Mouse (Mus musculus) spleen, adult 12 weeks (tissue): ENCODE measurements at regions not wholly inside any gene's neighbourhood (a gene's known extent, or its start where the extent isn't known, plus 50 kb on each side); places are given as distances from the start of the nearest gene placed in this dataset.
"Not testable (repeated sequence)": the region's sequence is repeated elsewhere in the genome, so short reads cannot be mapped to it uniquely, and the experiment has no call there.

Experiments
- DNase-seq: peaks from one replicate; pipeline ENCODE4 v3.0.0; 2022; ENCODE audit warnings: low spot score

DNA sequence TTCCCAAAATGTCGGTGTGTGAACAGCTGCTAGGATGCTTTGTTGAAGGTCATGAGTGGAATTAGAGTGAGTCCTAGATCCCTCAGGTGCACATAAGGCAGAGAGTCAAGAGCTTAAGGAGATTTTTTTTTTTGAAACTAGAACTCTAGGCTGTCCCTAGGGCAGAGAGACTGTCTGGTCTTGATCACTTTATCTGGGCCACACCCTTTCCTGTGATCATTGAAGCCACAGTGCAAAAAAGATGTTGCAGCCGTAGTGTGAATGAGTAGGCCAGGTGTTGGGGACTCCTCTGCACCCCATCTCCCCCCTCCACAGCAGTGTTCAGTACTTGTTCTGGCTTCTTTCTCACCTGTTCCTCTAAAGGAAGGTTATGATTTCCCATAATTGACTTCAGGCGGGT, 153.9 kb downstream of the Katnal1 start:
- DNase-seq = no peak

DNA sequence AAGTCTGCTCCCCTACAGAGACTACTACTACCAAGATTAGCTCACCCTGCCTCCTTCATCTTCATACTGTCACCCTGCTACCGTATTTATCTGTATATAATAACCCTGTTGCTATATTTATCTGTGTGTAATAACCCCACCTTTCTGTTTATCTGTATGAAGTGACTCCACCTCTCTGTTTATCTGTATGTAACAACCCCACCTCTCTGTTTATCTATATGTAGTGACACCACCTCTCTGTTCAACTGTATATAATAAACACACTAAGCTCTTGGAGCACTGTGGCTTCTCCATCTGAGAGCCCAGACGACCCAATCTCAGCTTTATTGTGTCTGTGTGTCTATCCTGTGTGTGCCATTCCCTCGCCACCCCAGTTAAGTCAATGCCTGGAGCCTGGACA, 154.7 kb downstream of the Katnal1 start:
- DNase-seq = no peak

DNA sequence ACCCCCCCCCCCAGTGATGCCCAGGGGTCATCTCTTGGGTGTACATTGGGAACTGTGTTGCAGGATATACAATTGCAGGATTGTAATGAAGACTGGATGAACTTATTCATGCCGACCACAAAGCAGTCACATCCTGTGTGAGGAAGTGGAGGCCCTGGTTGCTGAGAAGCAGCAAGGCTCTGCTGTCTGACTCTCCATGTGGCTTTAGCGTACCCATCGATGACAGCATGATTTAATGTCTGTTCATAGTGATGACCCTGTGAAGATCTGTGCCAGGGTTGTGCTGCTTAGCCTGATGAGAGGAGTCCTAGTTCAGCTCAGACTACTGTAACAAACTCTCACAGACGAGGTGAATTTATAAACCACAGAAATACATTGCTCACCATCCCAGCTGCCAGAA, 159.7 kb downstream of the Katnal1 start:
- DNase-seq = no peak

DNA sequence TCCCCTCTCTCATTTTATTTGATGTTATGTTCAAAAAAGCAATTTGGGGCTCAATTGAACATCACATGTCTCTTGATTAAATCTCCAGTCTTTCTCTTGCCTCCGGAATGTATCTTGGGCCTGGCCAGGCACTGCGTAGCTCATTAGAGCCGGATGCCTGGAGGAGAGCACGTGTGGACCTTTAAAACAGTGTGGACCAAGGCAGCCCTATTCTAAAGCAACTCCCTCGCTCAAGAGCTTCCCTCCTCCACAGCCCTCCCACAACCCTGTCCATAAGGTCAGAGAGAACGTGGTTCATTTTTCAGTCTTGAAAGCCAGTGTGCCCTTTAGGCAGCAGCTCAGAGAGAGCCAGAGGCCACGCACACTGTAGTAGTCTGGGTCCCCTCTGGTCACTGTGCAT, 160.8 kb downstream of the Katnal1 start:
- no peak for DNase-seq

DNA sequence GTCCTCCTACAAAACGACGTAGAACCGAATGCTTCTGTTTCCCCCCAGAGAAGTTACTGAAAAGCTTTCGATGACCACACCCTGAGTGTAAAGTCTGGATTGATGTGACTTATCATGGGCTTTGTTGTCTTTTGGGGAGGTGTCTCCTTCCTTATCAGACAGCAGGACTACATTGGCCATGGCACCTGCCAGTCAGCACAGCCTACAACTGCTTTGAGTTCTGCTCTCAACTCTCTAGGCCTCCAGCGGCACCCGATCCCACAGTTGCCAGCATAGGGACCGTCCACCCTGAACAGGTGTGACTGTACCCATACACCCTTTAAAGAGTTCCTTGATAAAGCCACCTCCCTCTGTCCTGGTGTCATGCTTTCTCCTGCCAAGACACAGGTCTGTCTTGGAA, 163.1 kb downstream of the Katnal1 start:
- DNase-seq = no peak

DNA sequence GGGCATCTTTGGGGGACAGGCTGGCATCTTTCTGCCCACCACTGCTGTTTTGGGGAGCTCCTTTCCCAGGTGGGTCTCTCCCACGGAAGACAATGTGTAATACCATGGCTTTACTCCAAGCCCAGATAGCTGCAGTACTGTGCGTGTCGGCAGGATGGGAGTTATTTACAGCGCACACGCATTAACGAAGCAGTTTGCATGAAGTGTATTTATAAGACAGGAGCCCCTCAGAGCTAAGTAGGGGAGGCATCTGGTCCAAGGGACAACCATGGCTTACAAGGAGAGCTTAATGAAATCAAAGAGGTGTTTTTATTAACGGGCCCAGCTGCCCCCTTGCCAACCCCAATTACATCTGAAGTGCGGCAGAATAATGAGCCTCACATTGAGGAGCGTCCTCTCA, 169.0 kb downstream of the Katnal1 start:
- no peak for DNase-seq

DNA sequence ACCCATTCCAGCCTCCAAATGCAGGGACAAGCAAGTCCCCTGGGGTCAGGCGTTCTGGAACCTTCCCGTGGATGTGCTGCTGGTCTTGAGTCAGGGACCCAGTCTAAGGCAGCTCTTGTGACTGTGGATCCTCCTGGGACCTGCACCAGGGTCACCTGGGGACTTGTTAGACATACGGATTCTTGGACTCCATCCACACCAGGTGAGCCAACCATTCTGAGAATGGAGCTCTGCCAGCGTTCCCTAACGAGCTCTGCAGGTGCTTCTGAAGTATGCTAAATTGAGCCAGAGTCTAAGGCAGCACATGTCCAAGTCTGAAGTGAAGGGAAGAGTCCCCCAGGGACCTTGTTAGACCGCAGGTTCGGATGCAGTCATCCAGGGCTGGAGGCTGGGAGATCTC, 170.3 kb downstream of the Katnal1 start:
- DNase-seq = no peak

DNA sequence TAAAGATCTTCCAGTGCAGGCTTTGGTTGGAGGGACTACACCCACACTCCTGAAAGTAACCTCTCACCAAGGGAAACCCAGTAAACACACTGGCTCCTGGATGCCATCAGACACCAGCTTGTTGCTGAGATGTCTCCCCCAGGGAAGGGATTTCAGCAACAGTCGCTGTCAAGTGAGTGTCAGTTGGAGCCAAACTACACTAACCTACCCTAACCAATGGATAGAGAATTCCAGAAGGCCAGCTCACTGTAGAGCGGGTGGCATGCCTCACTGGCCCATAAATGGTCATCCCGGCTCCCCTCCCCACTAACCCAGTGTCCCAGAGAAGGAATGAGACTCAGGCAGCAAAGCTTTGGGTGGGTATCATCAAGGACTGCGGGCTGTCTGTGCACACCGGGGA, 171.4 kb downstream of the Katnal1 start:
- no peak for DNase-seq

DNA sequence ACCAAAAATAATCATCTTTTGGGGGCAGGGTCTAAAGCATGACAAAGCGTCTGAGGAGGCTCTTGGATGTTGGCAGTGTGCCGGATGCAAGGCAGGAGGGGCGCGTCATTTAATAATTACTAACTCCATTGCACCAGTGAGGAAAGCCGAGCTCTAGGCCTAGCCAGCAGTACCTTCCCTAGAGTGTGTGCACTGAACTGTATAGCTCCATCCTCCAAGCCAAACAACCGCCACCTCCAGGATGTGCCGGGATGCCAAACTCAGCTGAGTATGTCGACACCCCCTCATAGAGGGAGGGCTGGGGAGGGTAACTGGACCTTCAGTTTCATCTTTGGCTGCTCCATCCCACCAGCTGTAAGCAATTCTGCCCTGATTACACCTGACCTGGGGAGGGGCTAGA, 171.9 kb downstream of the Katnal1 start:
- no peak for DNase-seq

DNA sequence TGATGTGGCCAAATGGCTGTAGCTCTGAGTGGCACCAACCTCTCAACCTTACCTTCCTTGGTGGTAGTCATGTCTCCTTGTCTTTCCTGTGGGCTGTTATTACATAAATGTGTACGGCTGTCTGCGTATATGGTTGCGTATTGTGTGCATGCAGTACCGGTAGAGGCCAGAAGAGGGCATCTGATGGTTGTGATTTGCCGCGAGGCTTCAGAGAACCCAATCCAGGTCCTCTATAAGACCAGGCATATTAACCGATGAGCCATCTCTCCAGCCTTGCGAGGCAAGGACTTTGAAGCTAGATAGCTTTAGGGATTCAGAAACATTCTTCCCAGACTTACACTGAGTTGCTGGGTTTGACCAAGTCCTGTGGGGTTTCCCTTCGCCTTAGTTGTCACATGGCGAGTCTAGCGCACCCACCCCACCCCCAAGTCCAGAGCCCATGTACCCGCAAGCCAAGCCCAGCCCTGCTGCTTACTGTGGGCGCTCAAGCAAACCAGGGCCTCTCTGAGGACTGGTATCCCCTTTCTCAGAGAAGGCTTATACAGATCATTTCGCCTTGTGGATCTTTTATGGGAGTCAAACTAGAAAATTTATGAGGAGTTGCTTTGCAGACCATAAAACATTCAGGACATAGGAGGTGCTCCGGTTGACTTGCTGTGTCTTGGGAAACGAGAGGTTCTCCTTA, 172.7 kb downstream of the Katnal1 start:
- DNase-seq = no peak

DNA sequence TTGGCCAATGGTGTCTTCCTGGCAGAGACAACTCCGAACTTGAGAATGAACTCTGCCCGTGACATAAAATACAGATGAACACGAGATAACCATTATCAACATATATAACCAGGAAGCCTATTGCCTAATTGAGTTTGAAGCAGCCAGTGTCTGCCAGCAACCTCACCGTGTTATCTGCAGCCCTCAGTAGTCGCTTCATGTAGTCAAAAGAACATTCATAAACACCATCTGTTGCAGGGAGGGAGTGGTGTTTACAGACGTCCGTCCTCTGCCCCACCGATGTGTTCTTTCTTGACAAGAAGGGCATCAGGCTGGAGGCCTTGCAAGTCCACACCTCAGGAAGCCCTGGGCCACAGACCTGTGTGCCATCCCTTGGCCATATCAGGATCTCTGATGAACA, 173.3 kb downstream of the Katnal1 start:
- DNase-seq = no peak

DNA sequence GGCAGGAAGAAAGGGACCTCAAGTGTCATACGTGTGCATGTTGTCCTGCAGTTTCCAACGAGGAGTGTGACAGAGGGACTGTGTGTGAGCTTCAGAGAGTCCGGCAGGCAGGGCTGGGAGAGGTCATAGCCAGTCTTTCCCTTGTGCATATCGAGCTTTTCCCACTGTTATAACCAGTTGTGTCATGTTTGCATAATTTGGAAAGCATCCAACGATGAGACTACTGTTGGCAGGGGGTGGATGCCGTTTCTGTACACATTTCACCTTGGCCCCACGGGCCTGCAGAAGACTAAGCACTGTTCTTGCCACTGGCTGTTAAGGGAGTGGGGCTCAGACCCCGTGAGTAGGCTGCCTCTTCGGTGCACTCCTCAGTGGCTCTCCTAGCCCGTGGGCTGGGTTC, 174.2 kb downstream of the Katnal1 start:
- no peak for DNase-seq

DNA sequence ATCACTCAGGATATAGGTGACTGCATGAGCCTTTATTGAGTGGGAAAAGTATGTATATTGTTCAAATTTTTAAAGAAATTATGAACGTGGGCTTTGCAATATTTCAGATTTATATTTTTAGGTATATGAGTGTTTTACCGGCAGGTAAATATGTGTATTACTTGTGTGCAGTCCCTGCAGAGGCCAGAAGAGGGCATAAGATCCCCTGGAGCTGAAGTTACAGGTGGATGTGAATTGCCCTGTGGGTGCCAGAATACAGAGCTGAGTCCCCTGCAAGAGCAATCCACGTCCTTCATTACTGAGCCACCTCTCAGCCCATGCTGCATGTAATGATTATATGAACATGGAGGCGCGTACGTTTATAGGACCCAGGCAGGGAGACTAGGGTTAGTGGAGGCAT, 174.8 kb downstream of the Katnal1 start:
- no peak for DNase-seq

DNA sequence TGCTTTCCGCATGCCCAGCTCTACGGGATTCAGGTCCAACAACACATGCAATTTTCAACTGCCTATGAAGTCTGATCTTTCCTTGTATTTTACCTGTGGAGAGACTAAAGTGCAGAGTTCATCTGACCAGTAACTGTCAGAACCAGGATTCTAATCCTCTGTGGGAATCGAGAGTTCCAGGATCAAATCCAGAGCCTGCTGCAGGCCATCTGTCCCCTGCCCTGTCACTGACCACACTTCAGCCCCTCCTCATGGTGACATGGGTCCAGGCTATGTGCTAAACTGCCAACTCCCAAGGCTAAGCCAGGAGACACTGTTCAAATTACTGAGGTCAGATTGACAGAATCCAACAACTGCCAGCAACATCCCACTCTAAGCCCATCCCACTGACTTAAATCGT, 175.7 kb downstream of the Katnal1 start:
- no peak for DNase-seq

DNA sequence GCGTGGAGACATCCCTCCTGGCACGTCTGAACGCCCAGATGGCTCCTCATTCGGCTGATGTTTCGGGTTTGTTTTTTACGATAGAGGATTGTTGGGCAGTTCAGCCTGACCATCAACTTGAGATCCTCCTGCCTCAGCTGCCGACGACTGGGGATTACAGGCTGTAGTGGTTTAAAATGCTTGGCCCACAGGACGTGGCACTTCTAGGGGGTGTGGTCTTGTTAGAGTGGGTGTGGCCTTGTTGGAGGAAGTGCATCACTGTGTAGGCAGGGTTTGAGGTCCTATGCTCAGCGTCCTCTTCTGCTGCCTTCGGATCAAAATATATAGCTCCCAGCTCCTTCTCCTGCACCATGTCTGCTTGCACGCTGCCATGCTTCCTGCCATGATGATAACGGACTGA, 177.1 kb downstream of the Katnal1 start:
- no peak for DNase-seq

DNA sequence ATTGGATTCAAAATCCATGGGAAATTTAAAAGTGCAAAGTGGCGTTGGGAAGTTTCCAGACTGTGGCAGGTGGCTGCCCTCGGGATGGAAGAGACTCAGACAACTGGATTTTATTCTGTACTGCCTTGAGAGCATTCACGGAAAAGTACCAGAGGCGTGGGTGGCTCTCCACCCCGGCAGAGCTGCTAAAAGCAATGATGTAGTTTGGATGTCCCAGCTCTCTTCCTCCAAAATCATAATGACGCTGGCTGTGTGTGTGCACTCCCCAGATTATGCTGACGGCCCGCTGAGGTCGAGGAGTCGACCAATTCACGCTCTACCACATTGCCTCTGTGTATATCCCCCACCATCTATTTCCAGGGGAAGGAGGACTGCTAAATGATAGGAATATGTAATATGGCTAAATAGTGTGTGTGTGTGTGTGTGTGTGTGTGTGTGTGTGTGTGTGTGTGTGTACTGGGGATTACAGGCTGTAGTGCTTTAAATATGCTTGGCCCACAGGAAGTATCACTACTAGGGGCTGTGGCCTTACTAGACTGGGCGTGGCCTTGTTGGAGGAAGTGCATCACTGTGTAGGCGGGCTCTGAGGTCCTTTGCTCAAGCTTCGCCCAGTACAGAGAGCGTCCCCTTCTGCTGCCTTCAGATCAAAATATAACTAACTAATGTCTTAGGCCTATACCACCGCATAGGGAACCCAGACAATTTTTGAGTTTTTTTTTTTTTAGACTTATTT, 179.0 kb downstream of the Katnal1 start:
- DNase-seq = no peak

DNA sequence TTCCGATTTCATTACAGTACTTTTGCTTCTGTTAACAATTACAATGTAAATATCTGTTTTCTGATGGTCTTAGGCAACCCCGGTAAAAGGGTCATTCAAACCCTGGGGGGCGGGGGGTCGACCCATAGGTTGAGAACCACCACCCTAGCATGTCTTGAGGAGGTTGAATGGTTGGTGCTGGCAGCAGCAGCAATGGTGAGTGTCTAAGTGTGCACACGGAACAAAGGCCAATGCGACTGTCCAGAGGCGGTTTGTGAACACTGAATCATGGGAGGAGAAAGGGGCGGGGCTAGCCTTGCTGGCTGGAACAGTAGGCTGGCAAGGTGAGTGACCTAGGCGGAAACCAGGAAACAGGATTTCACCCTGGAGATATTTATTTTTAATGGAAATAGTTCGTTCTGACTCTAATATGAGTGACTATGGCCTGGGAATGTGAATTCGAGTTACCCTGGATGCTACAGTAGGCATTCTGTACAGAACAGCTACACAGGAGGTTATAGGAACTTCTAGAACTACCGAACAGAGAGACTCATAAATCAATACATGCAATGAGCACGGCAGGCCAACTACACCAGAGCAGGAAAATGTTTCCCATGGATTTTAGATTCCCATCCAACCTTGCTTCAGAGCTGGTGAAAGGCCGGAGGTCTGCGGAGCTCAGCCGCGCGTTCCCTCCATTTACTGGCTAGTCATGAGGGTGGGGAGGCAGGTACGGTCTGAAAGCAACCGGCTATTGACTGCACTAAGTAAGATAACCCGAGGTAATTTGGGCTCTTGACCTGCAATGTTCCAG, 181.0 kb downstream of the Katnal1 start:
- DNase-seq = no peak

DNA sequence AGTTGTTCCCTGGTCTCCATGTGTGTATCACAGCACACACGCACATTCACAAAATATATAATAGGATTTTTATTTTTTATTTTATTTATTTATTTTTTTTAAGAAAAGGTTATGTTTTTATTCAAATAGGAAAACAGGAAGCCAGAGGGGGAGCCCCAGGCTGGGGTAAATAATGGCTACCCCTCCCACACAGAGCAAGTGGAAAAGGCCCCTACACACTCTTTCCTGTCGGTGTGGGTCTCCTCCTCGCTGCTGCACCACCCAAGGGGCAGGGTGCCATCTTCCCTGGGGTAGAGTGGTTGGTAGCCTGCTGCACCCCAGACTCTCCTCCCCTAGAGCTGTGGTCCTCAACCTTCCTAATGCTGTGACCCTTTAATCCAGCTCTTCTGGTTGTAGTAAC, 181.6 kb downstream of the Katnal1 start:
- DNase-seq = no peak

DNA sequence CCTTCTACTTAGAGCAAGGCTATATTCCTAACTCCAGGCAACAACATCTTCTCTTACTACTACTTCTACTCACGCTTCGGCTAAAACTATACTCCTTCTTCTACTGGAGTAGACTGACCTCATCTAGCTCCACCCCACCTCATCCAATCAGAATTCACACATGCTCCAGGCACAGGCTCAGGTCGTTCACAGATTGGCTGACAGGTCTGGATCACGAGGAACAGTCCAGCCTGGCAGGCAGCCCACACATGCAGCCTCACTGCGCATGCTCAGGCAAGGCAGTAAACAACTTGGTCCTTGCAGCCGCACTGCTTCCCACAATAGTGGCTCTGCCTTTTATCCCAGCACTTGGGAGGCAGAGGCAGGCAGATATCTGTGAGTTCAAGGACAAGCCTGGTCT, 182.4 kb downstream of the Katnal1 start:
- not testable (repeated sequence) for DNase-seq

DNA sequence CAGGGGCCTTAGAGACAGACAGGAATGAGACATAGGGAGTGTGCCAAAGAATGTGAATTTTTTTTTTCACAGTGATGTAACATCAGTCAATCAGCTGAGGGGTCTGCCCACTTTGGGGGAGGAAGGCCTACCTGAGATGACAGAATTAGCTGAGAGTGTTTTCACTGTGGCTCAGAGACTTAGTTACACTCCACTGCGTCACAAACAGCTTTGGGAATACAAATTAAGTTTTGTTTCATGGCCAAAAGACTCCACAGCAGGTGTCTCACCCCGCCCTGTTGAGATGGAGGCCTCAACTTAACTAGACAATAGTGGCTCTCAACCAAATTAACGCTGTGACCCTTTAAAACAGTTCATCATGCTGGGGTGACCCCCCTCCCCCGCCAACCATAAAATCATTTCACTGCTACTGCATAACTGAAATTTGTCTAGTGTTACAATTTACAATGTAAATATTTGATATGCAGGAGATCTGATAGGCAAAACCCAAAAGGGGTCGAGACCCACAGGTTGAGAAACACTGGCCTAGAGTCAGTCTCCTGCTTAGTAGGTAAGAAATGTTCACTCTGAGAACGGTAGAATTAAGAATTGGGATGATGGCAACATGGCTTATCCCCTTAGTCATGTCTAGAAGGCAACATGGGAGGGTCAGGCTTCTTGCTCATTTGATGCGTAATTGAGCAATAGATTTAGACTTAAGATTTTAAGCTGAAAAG, 184.3 kb downstream of the Katnal1 start:
- DNase-seq = no peak

DNA sequence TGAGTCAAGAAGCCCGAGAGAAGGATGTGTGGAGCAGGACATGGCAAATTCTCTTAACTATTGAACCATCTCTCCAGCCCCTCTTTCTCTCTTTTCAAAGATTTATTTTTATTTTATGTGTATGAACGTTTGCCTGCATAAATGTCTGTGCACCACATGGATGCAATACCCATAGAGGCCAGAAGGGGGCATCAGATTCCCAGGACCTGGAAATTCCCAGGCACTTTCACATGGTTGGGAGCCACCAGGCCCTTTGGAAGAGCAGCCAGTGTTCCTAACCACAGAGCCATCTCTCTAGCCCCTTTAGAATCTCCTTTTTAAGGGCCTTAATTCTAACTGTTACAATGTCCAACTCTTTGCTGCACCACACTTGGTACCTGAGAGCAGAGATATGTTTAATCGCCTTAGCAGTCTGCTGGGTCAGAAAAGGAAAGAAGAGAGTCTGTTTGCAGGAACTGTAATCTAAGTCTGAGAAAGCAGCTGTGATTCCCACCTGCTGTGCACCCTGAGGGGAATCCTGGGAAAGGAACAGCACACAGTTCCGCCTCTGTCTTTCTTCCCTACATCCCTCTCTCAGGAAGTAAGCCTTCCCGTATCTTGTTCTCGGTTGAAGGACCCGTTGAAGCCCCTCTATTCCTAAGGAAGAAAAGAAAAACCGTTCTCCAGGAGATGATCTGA, 186.8 kb downstream of the Katnal1 start:
- no peak for DNase-seq
